Mouse (Mus musculus): ENCODE results near the gene Ppfia1.

DNA sequence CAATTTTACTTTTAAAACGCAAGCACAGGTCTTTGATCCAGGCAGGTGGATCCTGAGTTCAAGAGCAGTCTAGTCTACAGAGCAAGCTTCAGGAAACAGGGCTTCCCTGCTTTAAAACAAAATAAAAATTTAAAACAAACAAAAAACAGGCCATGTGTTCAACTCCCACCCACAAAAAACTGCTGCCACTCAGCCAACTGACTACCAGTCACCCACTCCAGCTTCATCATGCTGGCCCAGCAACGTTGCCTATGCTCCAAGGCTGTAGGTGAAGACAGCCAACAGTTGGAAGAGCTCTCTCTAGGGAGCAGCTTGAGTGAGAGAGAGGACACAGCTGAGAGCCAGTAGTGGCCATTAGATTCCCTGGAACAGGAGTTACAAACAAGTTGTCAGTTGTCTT, 31.6 kb downstream of the Ppfia1 start:
- TF ChIP-seq CTCF (IDR thresholded peaks at IDR 0.05; ENCODE audit: control insufficient read depth, insufficient read depth, insufficient replicate concordance, low read depth, low read length): no peak
- TF ChIP-seq POLR2A (IDR thresholded peaks at IDR 0.05; ENCODE audit: control insufficient read depth, low read depth, low read length): no peak
